Comparison of ENCODE assay signal across 8 mouse cellular contexts in the genomic region with DNA sequence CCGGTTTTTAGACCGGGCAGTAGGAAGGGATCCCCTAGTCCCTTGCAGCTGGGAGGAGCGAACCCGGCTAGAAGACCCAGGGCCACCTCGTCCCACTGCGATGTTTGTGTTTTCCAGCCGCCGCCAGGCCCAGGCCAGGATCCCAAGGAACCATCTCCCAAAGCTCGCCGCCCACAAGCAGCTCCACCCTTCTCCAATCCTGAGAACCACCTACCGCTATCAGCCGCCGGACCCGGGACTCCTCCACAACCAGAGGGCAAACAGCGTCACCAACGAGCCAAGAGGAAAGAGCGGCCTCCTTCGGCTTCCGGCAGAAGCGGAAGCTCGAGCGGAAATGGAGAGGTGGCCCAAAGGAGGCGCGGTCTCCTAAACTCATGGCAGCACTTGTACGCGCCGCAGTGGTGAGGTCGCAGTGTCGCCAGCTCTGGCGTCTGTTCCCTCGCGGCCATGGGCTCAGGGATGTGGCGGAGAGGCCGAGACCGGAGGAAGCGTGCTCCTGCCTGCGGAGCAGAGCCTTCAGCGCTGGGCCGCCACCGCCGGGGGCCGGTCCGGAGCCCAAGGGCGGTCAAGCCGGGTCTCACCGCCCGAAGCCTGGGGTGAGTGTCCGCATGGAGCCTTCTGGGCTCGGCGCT. TPM values are rescaled to one million over a fixed set of nuclear protein-coding genes. Genes with fewer than 3 reads are reported as not detected.
DNase-seq lines count a peak whose midpoint lies in the region; ATAC-seq lines count a peak whose summit lies in the region.

A gene (minus strand): TSS at position 274 of the 632 bp plus-strand sequence.
A gene (plus strand): TSS at position 350 of the 632 bp plus-strand sequence.

- H3K27ac ChIP-seq in brown adipose tissue, adult 24 weeks (replicated peaks; ENCODE audit: low read depth, low read length), result peak within 1 kb of the TSS; percentile 79
- H3K27ac ChIP-seq in heart, embryonic 13.5 days (replicated peaks), result peak within 1 kb of the TSS; percentile 90
- peak within 1 kb of the TSS; percentile 81 for H3K27ac ChIP-seq in liver, embryonic 12.5 days
- H3K27ac ChIP-seq in stomach, embryonic 15.5 days, result peak within 1 kb of the TSS; percentile 80

- no peaks in the 10 kb centered on the region for H3K9me3 ChIP-seq in heart, embryonic 13.5 days
- H3K9me3 ChIP-seq in liver, embryonic 12.5 days (replicated peaks), result no peaks in the 10 kb centered on the region
- no peaks in the 10 kb centered on the region for H3K9me3 ChIP-seq in stomach, embryonic 15.5 days

- peak; percentile 89 for DNase-seq in CD4-positive, CD25-positive, alpha-beta regulatory T cell, adult 2 months (ENCODE audit: low read depth, low spot score)
- peak; percentile 34 for DNase-seq in fat pad, adult 2 months (ENCODE audit: extremely low read depth, low read depth, low spot score)
- peak; percentile 92 for DNase-seq in kidney, postnatal 10 days
- DNase-seq in natural killer cell, adult 2 months (ENCODE audit: low spot score in 2 of 2), result peak; percentile 79 to 83

- no peaks in the 10 kb centered on the region for H3K27me3 ChIP-seq in heart, embryonic 13.5 days (replicated peaks)
- no peaks in the 10 kb centered on the region for H3K27me3 ChIP-seq in liver, embryonic 12.5 days (replicated peaks)
- no peaks in the 10 kb centered on the region for H3K27me3 ChIP-seq in stomach, embryonic 15.5 days (replicated peaks)

- H3K4me3 ChIP-seq in brown adipose tissue, adult 24 weeks (ENCODE audit: insufficient read depth, low read depth, low read length), result peak within 1 kb of the TSS; percentile 83
- H3K4me3 ChIP-seq in heart, embryonic 13.5 days, result peak within 1 kb of the TSS; percentile 99
- peak within 1 kb of the TSS; percentile 92 for H3K4me3 ChIP-seq in liver, embryonic 12.5 days
- H3K4me3 ChIP-seq in stomach, embryonic 15.5 days (replicated peaks), result peak within 1 kb of the TSS; percentile 73

- WGBS in heart, embryonic 13.5 days, result under 1% methylated on average over 50 of the region's 50 CpGs
- under 1% methylated on average over 50 of the region's 50 CpGs for WGBS in liver, embryonic 12.5 days (ENCODE audit: insufficient replicate concordance)
- WGBS in stomach, embryonic 15.5 days, result under 1% methylated on average over 50 of the region's 50 CpGs

- H3K9ac ChIP-seq in heart, embryonic 13.5 days, result peak within 1 kb of the TSS; percentile 95
- peak within 1 kb of the TSS; percentile 86 for H3K9ac ChIP-seq in liver, embryonic 12.5 days
- H3K9ac ChIP-seq in stomach, embryonic 15.5 days, result peak within 1 kb of the TSS; percentile 62

- H3K36me3 ChIP-seq in heart, embryonic 13.5 days, result peaks cover 50% of the 10 kb centered on the region
- H3K36me3 ChIP-seq in liver, embryonic 12.5 days, result peaks cover 41% of the 10 kb centered on the region
- peaks cover 15% of the 10 kb centered on the region for H3K36me3 ChIP-seq in stomach, embryonic 15.5 days

- peaks cover 7% of the 10 kb centered on the region for H3K4me1 ChIP-seq in brown adipose tissue, adult 24 weeks (ENCODE audit: control insufficient read depth, insufficient read depth, insufficient read length, low read length)
- peaks cover 26% of the 10 kb centered on the region for H3K4me1 ChIP-seq in heart, embryonic 13.5 days
- H3K4me1 ChIP-seq in liver, embryonic 12.5 days, result peaks cover 21% of the 10 kb centered on the region
- peaks cover 12% of the 10 kb centered on the region for H3K4me1 ChIP-seq in stomach, embryonic 15.5 days

- peak within 1 kb of the TSS; percentile 87 for H3K4me2 ChIP-seq in heart, embryonic 13.5 days
- H3K4me2 ChIP-seq in liver, embryonic 12.5 days, result peak within 1 kb of the TSS; percentile 85
- peak within 1 kb of the TSS; percentile 64 for H3K4me2 ChIP-seq in stomach, embryonic 15.5 days

- peak; percentile 78 for ATAC-seq in heart, embryonic 13.5 days (ENCODE audit: extremely low read depth, insufficient number of reproducible peaks, low FRiP score, low TSS enrichment)
- peak; percentile 95 for ATAC-seq in liver, embryonic 12.5 days
- peak; percentile 90 for ATAC-seq in stomach, embryonic 15.5 days (ENCODE audit: insufficient read depth, low FRiP score, low read depth)

RNA-seq across cellular contexts. Expression of the first gene that starts in this region (rescaled TPM):
- polyA plus RNA-seq in brown adipose tissue, adult 24 weeks (2012; ENCODE audit: insufficient read depth, insufficient read length, missing spikeins), result 17.9 and 26.9 TPM in 2 replicates
- polyA plus RNA-seq in heart, embryonic 13.5 days (2015; fragmentation: Nextera tagmentation; extraction: Ambion mirVana), result 16.0 and 19.4 TPM in 2 replicates
- 11.9 and 14.5 TPM in 2 replicates for polyA plus RNA-seq in liver, embryonic 12.5 days (2016; fragmentation: Nextera tagmentation; extraction: Ambion mirVana)
- 24.0 and 28.1 TPM in 2 replicates for polyA plus RNA-seq in stomach, embryonic 15.5 days (2015; fragmentation: Nextera tagmentation; extraction: Ambion mirVana)

RNA-seq across cellular contexts. Expression of the second gene that starts in this region (rescaled TPM):
- 26.2 and 32.8 TPM in 2 replicates for polyA plus RNA-seq in brown adipose tissue, adult 24 weeks (2012; ENCODE audit: insufficient read depth, insufficient read length, missing spikeins)
- polyA plus RNA-seq in heart, embryonic 13.5 days (2015; fragmentation: Nextera tagmentation; extraction: Ambion mirVana), result 18.8 and 21.5 TPM in 2 replicates
- 12.8 and 13.4 TPM in 2 replicates for polyA plus RNA-seq in liver, embryonic 12.5 days (2016; fragmentation: Nextera tagmentation; extraction: Ambion mirVana)
- polyA plus RNA-seq in stomach, embryonic 15.5 days (2015; fragmentation: Nextera tagmentation; extraction: Ambion mirVana), result 17.6 and 18.7 TPM in 2 replicates

Comparison
In these comparisons a context has a peak if more than half of its experiments do, and no peak if none do; other contexts are left out.
1. Peak in every context shown above with its lines: DNase-seq, ATAC-seq, H3K4me3 ChIP-seq and H3K27ac ChIP-seq.
2. DNase-seq: peak in every context shown above with its lines; median percentile 92 in kidney, postnatal 10 days; 89 in CD4-positive, CD25-positive, alpha-beta regulatory T cell, adult 2 months; 81 in natural killer cell, adult 2 months; 34 in fat pad, adult 2 months.